Mouse (Mus musculus) CH12.LX (cell line): ENCODE measurements around the gene Vps18. TPM values are rescaled to one million over a fixed set of nuclear protein-coding genes. Genes with fewer than 3 reads are reported as not detected.

Source experiments
- DNase-seq: peaks from one replicate; pipeline ENCODE4 v3.0.0-alpha.2; 2013; ENCODE audit errors: extremely low read depth
- H3K27ac ChIP-seq: 2 replicates; pipeline ENCODE4 v1.5.1; 2012; ENCODE audit warnings: low read depth, mild to moderate bottlenecking, control low read depth, moderate library complexity; ENCODE audit not compliant: insufficient read depth
- H3K27me3 ChIP-seq: replicated peaks from 2 replicates; pipeline ENCODE3; 2012; ENCODE audit warnings: inconsistent platforms
- H3K36me3 ChIP-seq, 2 experiments: replicated peaks in 1 of 2; 2 replicates each; pipeline versions ENCODE3 to v1.6.1; 2012; ENCODE audit warnings: inconsistent platforms in 1 of 2, low read length in 1 of 2, mild to moderate bottlenecking in 1 of 2, mixed read lengths in 1 of 2, moderate library complexity in 1 of 2; ENCODE audit not compliant: control insufficient read depth in 1 of 2, insufficient read depth in 1 of 2
- H3K4me1 ChIP-seq, 2 experiments: 2 replicates each; pipeline ENCODE4 v1.6.1; 2012; ENCODE audit warnings: inconsistent platforms in 1 of 2, moderate library complexity in 1 of 2; ENCODE audit not compliant: insufficient read depth in 2 of 2, control insufficient read depth in 1 of 2
- H3K4me2 ChIP-seq: 2 replicates; pipeline ENCODE4 v1.6.1; 2012; ENCODE audit warnings: low read depth, mild to moderate bottlenecking, control low read depth; ENCODE audit not compliant: poor library complexity, insufficient read depth, severe bottlenecking
- H3K4me3 ChIP-seq, 3 experiments: fragments of 150-350 bp in 1 of 3; sonication (generic) in 1 of 3; replicated peaks in 1 of 3; 2 replicates each; pipeline versions ENCODE3 to v1.5.1; 2011 to 2012; ENCODE audit warnings: low read depth in 2 of 3, low read length in 2 of 3, mild to moderate bottlenecking in 2 of 3, moderate library complexity in 2 of 3, control low read depth in 1 of 3, improper control_type of control experiment in 1 of 3, inconsistent platforms in 1 of 3, mixed read lengths in 1 of 3; ENCODE audit not compliant: poor library complexity in 1 of 3
- H3K79me2 ChIP-seq: replicated peaks from 2 replicates; pipeline ENCODE4 v1.6.1; 2012; ENCODE audit warnings: mild to moderate bottlenecking, moderate library complexity; ENCODE audit not compliant: control insufficient read depth, poor library complexity, insufficient read depth, severe bottlenecking; ENCODE audit errors: extremely low read depth
- H3K9ac ChIP-seq: 2 replicates; pipeline ENCODE4 v1.6.1; 2012; ENCODE audit warnings: low read depth, mild to moderate bottlenecking, control low read depth, moderate library complexity; ENCODE audit not compliant: insufficient read depth
- H3K9me3 ChIP-seq: replicated peaks from 2 replicates; pipeline ENCODE3; 2012; ENCODE audit warnings: low read length, inconsistent platforms, mixed read lengths
- CHD1 ChIP-seq: IDR thresholded peaks from 2 replicates; pipeline ENCODE4 v1.6.1; 2012; ENCODE audit warnings: low read depth, low read length, improper control_type of control experiment, inconsistent platforms
- CHD2 ChIP-seq: IDR thresholded peaks from 2 replicates; pipeline ENCODE4 v1.6.1; 2011; ENCODE audit warnings: low read length, improper control_type of control experiment
- CTCF ChIP-seq, 2 experiments: IDR thresholded peaks in 1 of 2; conservative IDR thresholded peaks in 1 of 2; 2 replicates each; pipeline ENCODE4 v1.5.1; 2011 to 2012; ENCODE audit warnings: low read depth in 2 of 2, low read length in 2 of 2, improper control_type of control experiment in 1 of 2, inconsistent platforms in 1 of 2, mild to moderate bottlenecking in 1 of 2, moderate library complexity in 1 of 2
- E2F4 ChIP-seq: IDR thresholded peaks from 2 replicates; pipeline ENCODE4 v1.6.1; 2011; ENCODE audit warnings: low read depth, low read length, improper control_type of control experiment; ENCODE audit not compliant: insufficient replicate concordance
- IRF4 ChIP-seq: IDR thresholded peaks from 2 replicates; pipeline ENCODE4 v1.6.1; 2014; ENCODE audit warnings: low read depth, mild to moderate bottlenecking, inconsistent platforms, low read length, improper control_type of control experiment
- JUN ChIP-seq: IDR thresholded peaks from 2 replicates; pipeline ENCODE4 v1.6.1; 2011; ENCODE audit warnings: low read depth, mild to moderate bottlenecking, low read length, improper control_type of control experiment, moderate library complexity; ENCODE audit not compliant: insufficient read depth
- MAFK ChIP-seq: IDR thresholded peaks from 2 replicates; pipeline ENCODE4 v1.6.1; 2011; ENCODE audit warnings: low read length, improper control_type of control experiment; ENCODE audit not compliant: insufficient replicate concordance
- MAZ ChIP-seq: IDR thresholded peaks from 2 replicates; pipeline ENCODE4 v1.6.1; 2012; ENCODE audit warnings: low read depth, mild to moderate bottlenecking, inconsistent platforms, low read length, improper control_type of control experiment, moderate library complexity
- MEF2A ChIP-seq: IDR thresholded peaks from 2 replicates; pipeline ENCODE4 v1.6.1; 2014; ENCODE audit warnings: low read depth, mild to moderate bottlenecking, inconsistent platforms, low read length, improper control_type of control experiment, borderline replicate concordance
- MXI1 ChIP-seq: IDR thresholded peaks from 2 replicates; pipeline ENCODE4 v1.6.1; 2011; ENCODE audit warnings: mild to moderate bottlenecking, low read depth, low read length, improper control_type of control experiment
- MYC ChIP-seq: IDR thresholded peaks from 2 replicates; pipeline ENCODE4 v1.6.1; 2011; ENCODE audit warnings: low read depth, mild to moderate bottlenecking, improper control_type of control experiment, low read length
- NRF1 ChIP-seq: IDR thresholded peaks from 2 replicates; pipeline ENCODE4 v1.6.1; 2014; ENCODE audit warnings: low read depth, mild to moderate bottlenecking, inconsistent platforms, low read length, improper control_type of control experiment, moderate library complexity
- PAX5 ChIP-seq: IDR thresholded peaks from 2 replicates; pipeline ENCODE4 v1.6.1; 2012; ENCODE audit warnings: low read length, inconsistent platforms, mixed read lengths
- POLR2AphosphoS2 ChIP-seq: IDR thresholded peaks from 2 replicates; pipeline ENCODE4 v1.6.1; 2011; ENCODE audit warnings: low read depth, low read length, improper control_type of control experiment
- RCOR1 ChIP-seq: conservative IDR thresholded peaks from 2 replicates; pipeline ENCODE4 v1.6.1; 2012; ENCODE audit warnings: low read depth, mild to moderate bottlenecking, inconsistent platforms, low read length, improper control_type of control experiment
- SIN3A ChIP-seq: IDR thresholded peaks from 2 replicates; pipeline ENCODE4 v1.6.1; 2012; ENCODE audit warnings: low read length, improper control_type of control experiment, inconsistent platforms
- TBP ChIP-seq: conservative IDR thresholded peaks from 2 replicates; pipeline ENCODE4 v1.6.1; 2011; ENCODE audit warnings: low read depth, low read length, improper control_type of control experiment
- TCF12 ChIP-seq: IDR thresholded peaks from 2 replicates; pipeline ENCODE4 v1.6.1; 2014; ENCODE audit warnings: low read depth, mild to moderate bottlenecking, inconsistent platforms, low read length, improper control_type of control experiment
- UBTF ChIP-seq: IDR thresholded peaks from 2 replicates; pipeline ENCODE4 v1.6.1; 2012; ENCODE audit warnings: low read depth, mild to moderate bottlenecking, inconsistent platforms, low read length, improper control_type of control experiment, moderate library complexity
- USF1 ChIP-seq: IDR thresholded peaks from 2 replicates; pipeline ENCODE4 v1.6.1; 2014; ENCODE audit warnings: low read depth, mild to moderate bottlenecking, inconsistent platforms, low read length, improper control_type of control experiment
- USF2 ChIP-seq: conservative IDR thresholded peaks from 2 replicates; pipeline ENCODE4 v1.6.1; 2011; ENCODE audit warnings: low read depth, low read length, improper control_type of control experiment
- ZC3H11A ChIP-seq: IDR thresholded peaks from 2 replicates; pipeline ENCODE4 v1.6.1; 2012; ENCODE audit warnings: low read depth, mild to moderate bottlenecking, inconsistent platforms, low read length, improper control_type of control experiment
- ZKSCAN1 ChIP-seq: IDR thresholded peaks from 2 replicates; pipeline ENCODE4 v1.6.1; 2012; ENCODE audit warnings: low read depth, inconsistent platforms, low read length, improper control_type of control experiment, borderline replicate concordance
- dilution Hi-C: fragments of 300-500 bp; cut with MboI; formaldehyde crosslinking; loops from 2 replicates; pipeline ENCODE4 v1.14.3; 2020; ENCODE audit warnings: low sequenced_read_pairs; ENCODE audit not compliant: extremely low pct_unique_long_range_greater_than_20kb, extremely low pct_ligation_motif_present
- in situ Hi-C: fragments of 300-500 bp; cut with MboI; formaldehyde crosslinking; loops from 3 replicates; pipeline ENCODE4 v1.14.3; 2019; ENCODE audit warnings: low sequenced_read_pairs, low pct_ligation_motif_present, low pct_unique_long_range_greater_than_20kb, mixed read lengths
- polyA plus RNA-seq: library from polyadenylated mRNA; unstranded; fragments of >175 nt; gene quantifications from 2 replicates; pipeline ENCODE4 v1.2.1, GENCODE M21; 2012; ENCODE audit warnings: low read depth; ENCODE audit not compliant: insufficient read length
- total RNA-seq, 2 experiments: library from RNA; depleted of rRNA; stranded (reverse); fragments of 300-350 nt in 1 of 2; fragments of >200 nt in 1 of 2; gene quantifications; 2 replicates each; pipeline ENCODE4 v1.2.3; 2012 to 2014

Vps18 gene
- total and polyA plus RNA-seq, 3 experiments, result 8.7 to 17.9 (median 15.4) TPM

DNA sequence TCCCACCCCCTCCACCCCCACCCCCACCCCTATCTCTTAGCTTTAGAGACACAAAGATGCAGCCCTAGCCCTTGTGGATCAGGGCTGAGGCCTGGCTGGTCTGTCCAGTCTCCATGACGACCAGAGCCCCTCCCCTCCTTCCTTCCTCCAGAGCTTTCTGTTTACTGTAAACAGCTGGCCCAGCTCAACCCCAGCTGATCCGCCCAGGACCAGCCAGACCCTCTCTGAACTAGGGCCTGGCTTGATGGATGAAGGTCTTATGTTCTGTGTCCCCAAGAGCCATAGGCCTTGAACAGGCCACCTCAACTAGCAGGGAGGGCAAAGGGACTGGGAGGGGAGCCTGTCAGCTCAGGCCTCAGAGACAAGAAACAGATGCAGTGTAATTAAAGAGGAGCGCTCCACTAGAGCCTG is 16.3 kb downstream of the Vps18 start:
- Histone ChIP-seq H3K9me3 (no peaks in the 10 kb centered on the region), H3K27me3 (no peaks in the 10 kb centered on the region), H3K79me2 (no peaks in the 10 kb centered on the region), H3K4me1 (peaks cover 17 to 52% of the 10 kb centered on the region in 2 experiments), H3K4me2 (no peak overlapping the region), H3K9ac (no peak overlapping the region), H3K36me3 (peaks cover 0 to 5% of the 10 kb centered on the region in 2 experiments), H3K27ac (no peak overlapping the region), H3K4me3 (no peak overlapping the region)
- dilution Hi-C loops, result no loop called here
- TF ChIP-seq CHD2 (no peak), UBTF (no peak), SIN3A (no peak), MYC (no peak), E2F4 (no peak), ZKSCAN1 (no peak), MXI1 (no peak), MEF2A (no peak), TCF12 (no peak), NRF1 (no peak), TBP (no peak), PAX5 (no peak)
- no peak for DNase-seq
- in situ Hi-C loops, result no loop called here

DNA sequence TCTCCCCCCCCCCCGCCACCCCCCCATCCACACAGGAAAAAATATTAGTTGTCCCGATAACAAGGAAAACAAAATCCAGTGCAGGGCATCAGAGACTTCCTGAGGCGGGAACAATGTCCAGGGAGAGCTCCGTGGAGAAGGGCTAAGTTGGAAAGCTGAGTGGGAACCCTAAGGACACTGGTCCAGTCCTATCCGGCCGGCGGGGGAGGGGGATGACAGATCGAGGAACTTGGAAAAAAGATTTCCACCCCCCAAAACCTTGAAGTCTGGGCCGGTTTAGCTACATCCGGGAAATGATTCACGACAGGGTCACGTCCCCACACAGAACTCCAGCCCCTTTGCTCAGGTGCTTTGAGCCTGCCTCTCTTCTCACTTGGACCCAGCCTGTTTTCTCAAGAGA is 23.0 kb downstream of the Vps18 start:
- no peak overlapping the region for H3K4me2 ChIP-seq
- no peak overlapping the region for H3K4me3 ChIP-seq
- peaks cover 7% of the 10 kb centered on the region for H3K9me3 ChIP-seq
- DNase-seq, result no peak
- no peaks in the 10 kb centered on the region for H3K36me3 ChIP-seq
- H3K27ac ChIP-seq, result no peak overlapping the region
- dilution Hi-C loops, result no loop called here
- H3K27me3 ChIP-seq, result peaks cover 4% of the 10 kb centered on the region
- in situ Hi-C loops, result no loop called here
- no peaks in the 10 kb centered on the region for H3K79me2 ChIP-seq
- TF ChIP-seq ZC3H11A, result no peak
- no peak for TF ChIP-seq ZKSCAN1
- TF ChIP-seq RCOR1, result no peak
- no peak for TF ChIP-seq CHD1
- TF ChIP-seq UBTF, result no peak
- TF ChIP-seq IRF4, result no peak
- TF ChIP-seq CTCF (conservative IDR thresholded peaks at IDR 0.05 in 1 of 2, IDR thresholded peaks at IDR 0.05 in 1 of 2; ENCODE audit: low read depth in 2 of 2, low read length in 2 of 2), result no peak
- TF ChIP-seq USF2, result no peak
- TF ChIP-seq JUN, result no peak
- no peak for TF ChIP-seq MAFK
- TF ChIP-seq CHD2, result no peak
- no peak for TF ChIP-seq MXI1
- TF ChIP-seq USF1, result no peak
- TF ChIP-seq MAZ, result no peak
- no peak for TF ChIP-seq POLR2AphosphoS2
- TF ChIP-seq, all 38 proteins: peak for 0
- no peak overlapping the region for H3K9ac ChIP-seq
- H3K4me1 ChIP-seq, result peaks cover 7 to 37% of the 10 kb centered on the region in 2 experiments; a peak in 3 of 4 replicates
